Mouse (Mus musculus) thymus, adult 2 months (tissue): Measurements from ENCODE around the gene Fam192a.

Source experiments
- CTCF ChIP-seq: fragments of 200-500 bp; IDR thresholded peaks from 2 replicates; pipeline ENCODE4 v1.5.1; 2012; ENCODE audit warnings: mild to moderate bottlenecking, control low read depth, low read length, moderate library complexity, borderline replicate concordance; ENCODE audit not compliant: control insufficient read depth, poor library complexity, insufficient read depth; ENCODE audit errors: extremely low read depth
- POLR2A ChIP-seq: fragments of 200-500 bp; IDR thresholded peaks from 2 replicates; pipeline ENCODE4 v1.6.1; 2012; ENCODE audit warnings: mild to moderate bottlenecking, low read length, control low read depth, moderate library complexity; ENCODE audit not compliant: control insufficient read depth, poor library complexity, insufficient read depth; ENCODE audit errors: extremely low read depth

- no peak for TF ChIP-seq CTCF
- TF ChIP-seq POLR2A, result no peak
Measured at GRCm38 (mm10) chr8:94530643-94531042, 71.2 kb downstream of the Fam192a start.
